Mouse (Mus musculus) spleen, postnatal 36 days (tissue): ENCODE measurements around the gene Hps1.

Experiments
- DNase-seq, 2 experiments: peaks; one replicate each; pipeline ENCODE4 v3.0.0; 2022; ENCODE audit warnings: low spot score in 2 of 2, mixed read lengths in 1 of 2

Gene Hps1

DNA sequence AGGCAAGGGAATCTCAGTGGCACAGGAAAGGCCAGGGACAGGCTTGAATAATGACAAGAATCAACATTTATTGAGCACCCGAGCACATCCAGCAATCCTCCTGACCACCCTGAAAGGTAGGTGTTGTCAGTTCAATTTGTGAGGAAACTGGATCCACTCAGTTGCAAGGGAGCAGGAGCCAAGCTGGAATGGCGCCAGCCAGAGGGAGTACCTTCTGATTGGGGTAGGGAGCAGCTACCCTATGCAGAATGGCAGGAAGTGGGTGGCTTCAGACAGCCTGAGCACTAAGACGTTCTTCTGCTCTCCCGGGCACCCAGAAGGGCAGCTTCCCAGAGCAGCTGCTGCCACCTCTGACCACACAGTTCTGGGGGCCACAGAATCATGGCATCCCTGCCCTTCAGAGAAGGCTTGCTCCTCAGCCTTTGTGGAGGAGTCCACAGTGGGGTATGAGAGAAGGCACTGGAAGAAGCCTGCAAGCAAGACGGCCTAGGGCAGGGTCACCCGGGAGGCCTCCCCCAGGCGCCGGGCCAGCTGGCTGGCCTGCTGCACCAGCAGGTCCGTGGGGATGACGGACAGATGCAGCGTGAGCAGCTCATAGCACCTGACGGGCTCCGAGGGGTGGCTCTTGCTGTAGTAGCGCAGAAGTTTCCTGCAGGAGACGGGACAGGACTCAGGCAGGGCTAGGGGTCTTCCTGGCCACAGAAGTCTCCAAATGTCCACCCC lies 24.5 kb downstream of the Hps1 start:
- DNase-seq = no peak

DNA sequence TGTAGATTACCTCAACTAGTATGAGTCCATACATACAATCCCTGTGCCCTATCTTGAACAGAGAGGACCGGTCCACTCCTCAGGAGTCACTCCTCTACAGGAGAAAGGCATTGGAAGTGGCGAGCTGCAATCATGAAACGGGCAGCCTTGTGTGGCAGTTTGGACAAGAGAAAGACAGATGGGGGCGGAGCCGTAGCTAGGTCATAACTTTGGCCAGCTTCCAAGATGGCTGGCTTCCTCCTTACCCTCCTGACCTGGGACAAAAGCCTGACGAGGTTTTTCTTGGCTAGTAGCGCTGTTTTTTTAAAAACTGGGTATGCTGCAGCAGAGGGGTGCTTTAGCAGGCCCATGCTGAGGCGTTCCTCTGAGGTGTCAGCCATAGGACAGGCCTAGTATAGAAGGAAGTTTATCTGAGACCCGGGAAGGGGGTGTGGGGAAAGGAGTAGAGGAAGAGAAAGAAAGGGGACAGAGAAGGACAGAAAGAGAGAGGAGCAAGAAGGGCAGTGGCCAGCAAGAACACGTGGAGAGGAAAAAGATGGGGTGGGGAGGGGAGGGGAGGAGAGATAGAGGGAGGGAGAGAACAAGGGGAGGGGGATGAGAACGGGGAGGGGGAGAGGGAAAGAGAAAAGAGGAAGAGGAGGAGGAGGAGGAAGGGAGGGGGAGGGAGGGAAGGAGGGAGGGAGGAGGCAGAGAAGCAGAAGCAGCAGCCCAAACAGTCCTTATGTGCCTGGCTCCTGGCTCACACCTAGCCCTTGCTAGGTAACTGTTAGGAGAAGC lies 26.4 kb downstream of the Hps1 start:
- peak; percentile 21 to 36 for DNase-seq

GRCm38 (mm10) chr19:42752363-42752931 lies 27.3 kb downstream of the Hps1 start, which contains the start of gene Pyroxd2:
TSS of gene Pyroxd2 (minus strand) at chr19:42752775.
- DNase-seq = peak; percentile 31 to 57

DNA sequence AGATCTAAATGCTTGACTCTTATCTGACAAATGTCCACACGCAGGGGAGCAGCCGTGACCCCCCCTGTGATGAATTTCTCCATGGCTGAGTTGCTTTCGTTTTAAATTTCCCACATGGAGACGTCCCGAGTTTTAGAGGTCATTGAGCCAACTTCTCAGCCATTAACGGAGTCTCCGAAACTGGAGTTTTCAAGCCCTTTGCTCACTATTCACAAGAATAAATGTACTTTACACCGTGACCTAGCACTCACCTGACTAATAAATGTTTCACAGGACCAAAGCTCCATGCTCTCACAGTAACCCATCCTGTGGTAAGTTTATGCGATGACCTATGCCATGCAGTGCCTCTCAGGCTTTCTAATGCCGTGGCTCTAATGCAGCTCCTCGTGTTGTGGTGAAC lies 29.6 kb downstream of the Hps1 start:
- no peak for DNase-seq

GRCm38 (mm10) chr19:42746702-42747101 lies 33.1 kb downstream of the Hps1 start:
- no peak for DNase-seq

- no peak for DNase-seq
Observed at GRCm38 (mm10) chr19:42745869-42746224, 33.9 kb downstream of the Hps1 start.

DNA sequence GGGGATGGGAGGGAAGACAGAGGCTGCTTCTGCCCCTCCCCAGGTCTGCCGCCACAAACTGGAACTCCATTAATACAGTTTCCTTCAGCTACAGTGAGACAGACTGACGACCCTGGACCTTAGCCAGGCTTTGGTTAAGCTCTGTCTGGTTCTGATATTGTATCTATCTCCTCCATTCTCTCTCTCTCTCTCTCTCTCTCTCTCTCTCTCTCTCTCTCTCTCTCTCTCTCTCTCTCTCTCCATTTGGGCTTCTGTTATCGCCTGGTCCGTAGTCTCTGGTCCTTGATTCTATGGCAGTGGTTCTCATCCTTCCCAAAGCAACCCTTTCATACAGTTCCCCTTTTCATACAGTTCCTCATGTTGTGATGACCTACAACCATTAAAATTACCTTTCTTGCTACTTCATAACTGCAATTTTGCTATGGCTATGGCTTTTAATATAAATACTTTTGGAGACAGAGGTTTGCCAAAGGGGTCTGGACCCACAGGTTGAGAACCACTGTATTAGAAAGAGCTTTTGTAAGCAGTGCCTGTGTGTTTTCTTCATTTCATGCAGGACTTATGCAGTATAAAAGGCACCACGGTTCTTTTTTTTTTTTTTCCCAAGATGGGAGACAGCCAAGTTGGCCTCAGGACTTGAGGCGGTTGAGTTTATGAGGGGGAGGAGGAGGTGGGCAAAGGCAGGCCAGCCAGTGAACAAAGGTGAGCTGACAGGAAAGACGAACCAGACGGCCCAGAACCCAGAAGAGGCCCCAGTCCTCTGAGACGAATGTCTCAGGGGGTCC lies 34.5 kb downstream of the Hps1 start:
- no peak for DNase-seq

DNA sequence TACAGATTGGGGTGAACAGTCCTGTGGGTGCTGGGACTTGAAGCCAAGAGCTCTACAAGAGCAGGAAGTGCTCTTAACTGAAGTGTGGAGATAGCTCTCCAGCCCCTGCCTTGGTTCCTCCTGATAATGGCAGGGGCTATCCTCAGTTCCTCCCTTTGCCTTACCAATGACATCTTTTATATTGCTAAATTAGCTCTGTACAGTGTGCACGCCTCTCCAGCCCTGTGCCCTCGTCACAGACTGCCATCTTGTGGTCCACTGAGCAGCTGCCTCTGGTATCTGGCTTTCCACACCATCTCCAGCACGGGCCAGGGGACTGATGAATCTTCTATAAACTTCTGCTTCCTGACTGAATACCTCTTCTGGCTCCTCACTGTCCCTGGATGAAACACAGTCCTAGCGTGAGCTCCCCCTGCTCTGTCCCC lies 35.6 kb downstream of the Hps1 start:
- peak; percentile 14 to 16 for DNase-seq

DNA sequence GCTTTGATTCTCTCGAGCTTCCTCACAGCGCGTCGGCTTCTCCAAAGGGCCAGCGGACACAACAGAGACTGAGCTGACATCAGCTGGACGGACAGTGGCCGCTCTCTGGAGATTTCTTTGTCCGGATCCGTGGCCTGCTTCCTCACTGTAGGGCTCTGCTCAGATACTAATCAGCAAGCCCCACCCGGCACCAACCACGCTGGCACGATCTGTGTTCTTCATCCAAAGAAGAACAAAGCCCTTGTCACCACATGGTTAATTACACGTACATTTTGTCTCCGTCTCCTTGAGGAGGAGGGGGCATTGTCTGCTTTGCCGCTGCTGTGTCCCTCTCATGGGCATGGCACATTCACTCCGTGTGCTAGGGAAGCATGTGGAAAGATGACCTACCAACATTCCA lies 36.5 kb downstream of the Hps1 start:
- no peak for DNase-seq

DNA sequence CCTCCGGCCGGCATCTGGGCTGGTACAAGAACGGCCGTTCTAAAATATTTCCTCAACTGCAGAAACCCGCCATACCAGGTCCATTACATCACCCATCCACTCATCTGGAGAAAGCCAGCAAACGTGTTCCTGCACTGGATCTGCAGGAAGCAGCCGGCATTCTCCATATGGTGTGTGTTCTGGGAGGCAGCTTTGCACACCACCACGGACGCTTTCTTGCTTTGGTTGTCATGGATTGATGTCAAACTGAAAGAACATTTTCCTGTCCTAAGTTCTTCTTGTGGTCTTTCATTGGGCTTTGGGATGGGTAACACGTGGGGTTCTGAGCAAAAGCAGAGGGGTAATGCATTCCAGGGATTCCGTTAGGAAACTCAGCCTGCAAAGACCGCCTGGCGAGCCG lies 37.9 kb downstream of the Hps1 start:
- no peak for DNase-seq

DNA sequence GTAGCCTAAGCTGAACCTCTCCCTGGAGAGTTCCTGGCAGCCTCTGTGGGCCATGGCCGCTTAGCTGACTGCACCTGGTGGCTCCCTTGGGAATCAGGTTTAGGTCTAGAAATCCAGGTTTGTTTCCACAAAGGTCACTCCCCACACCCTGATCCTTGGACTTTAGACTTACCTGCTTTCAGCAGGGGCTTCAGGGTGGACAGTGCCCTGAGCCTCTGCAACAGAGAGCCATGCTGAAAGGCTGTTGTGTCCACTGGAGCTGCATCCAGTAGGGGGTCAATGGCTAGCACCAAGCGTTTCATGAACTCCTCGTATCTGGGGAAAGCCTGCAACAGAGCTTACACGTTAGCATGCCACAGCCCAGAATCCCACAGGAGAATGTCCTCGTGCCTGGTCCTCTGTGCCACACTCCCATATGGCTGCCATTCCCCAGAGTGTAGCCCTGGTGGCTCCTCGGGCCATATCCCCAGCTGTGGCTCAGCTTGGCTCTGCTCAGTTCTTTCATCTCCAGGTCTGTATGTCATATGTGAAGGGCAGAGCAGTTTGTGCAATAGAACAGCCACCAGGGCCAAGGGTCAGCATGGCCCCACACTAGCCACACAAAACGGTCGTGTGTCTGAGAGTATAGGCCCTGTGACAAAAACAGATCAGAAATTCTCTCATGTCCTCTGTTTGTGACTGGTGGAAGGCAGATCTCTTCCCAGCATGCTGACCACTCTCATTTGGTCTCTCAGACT lies 39.4 kb downstream of the Hps1 start:
- DNase-seq = no peak

GRCm38 (mm10) chr19:42739734-42740133 lies 40.0 kb downstream of the Hps1 start:
- DNase-seq = no peak

DNA sequence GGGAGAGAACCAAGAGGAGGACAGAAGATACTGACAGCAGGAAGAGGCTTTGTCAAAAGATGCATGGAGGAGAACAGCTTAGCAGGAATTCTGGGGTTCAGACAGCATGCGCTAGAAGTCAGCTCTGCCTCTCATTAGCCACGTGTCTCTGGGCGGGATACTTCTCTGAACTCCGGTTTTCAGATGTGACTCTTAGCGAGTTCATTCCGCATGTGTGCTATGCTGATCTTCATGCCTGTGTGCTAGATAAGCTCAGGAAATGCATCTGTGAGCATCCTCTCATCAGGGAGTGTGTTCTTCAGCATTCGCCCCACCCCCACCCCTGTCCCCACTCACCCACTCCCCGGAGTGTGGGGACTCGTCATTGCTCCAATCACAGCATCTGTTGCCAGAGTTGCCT lies 42.0 kb downstream of the Hps1 start:
- DNase-seq = no peak

- no peak for DNase-seq
Observed at GRCm38 (mm10) chr19:42734982-42735381, 44.8 kb downstream of the Hps1 start.

GRCm38 (mm10) chr19:42727424-42727823 lies 52.4 kb downstream of the Hps1 start:
- DNase-seq = no peak

GRCm38 (mm10) chr19:42726766-42727165 lies 53.0 kb downstream of the Hps1 start:
- DNase-seq = no peak

DNA sequence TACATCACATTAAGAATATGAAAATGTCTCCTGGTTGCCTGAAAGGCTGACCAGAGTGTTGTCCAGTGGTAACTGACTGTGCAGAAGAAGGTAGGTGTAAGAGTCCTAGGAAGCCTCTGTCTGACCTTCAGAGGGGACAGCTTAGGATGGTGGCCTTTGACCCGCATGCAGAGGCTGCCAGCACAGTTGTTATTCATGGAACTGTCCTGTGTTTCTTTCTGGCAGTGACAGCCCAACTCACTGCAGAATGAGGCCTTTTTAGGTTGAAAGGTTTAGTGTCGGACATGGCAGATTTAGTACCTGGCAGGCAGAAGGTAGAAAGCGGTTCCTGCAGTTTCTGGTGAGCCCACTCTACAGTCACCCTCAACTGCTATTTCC lies 53.8 kb downstream of the Hps1 start:
- no peak for DNase-seq

- no peak for DNase-seq
Observed at GRCm38 (mm10) chr19:42725056-42725972, 54.5 kb downstream of the Hps1 start.

- DNase-seq = no peak
Observed at GRCm38 (mm10) chr19:42723302-42723701, 56.5 kb downstream of the Hps1 start.

- DNase-seq = no peak
Observed at GRCm38 (mm10) chr19:42722500-42722899, 57.3 kb downstream of the Hps1 start.
